Mouse (Mus musculus) kidney, adult 8-10 months (tissue): ENCODE data around the gene Olfr628.
"Not testable (repeated sequence)": the region's sequence is repeated elsewhere in the genome, so short reads cannot be mapped to it uniquely, and the experiment has no call there.

Source experiments
- DNase-seq, 2 experiments: peaks; one replicate each; pipeline ENCODE4 v3.0.0; 2022

Gene Olfr628

GRCm38 (mm10) chr7:103730074-103730473 is at the start of gene Olfr628:
Gene Olfr628, plus strand, starts transcription at chr7:103730374.
- no peak for DNase-seq

GRCm38 (mm10) chr7:103682420-103682819 is 47.8 kb upstream of the Olfr628 start, which contains the start of gene Olfr625-ps1:
Gene Olfr625-ps1, plus strand, starts transcription at chr7:103682720.
- DNase-seq = no peak

GRCm38 (mm10) chr7:103699469-103699868 is 30.7 kb upstream of the Olfr628 start:
- DNase-seq = no peak

DNA sequence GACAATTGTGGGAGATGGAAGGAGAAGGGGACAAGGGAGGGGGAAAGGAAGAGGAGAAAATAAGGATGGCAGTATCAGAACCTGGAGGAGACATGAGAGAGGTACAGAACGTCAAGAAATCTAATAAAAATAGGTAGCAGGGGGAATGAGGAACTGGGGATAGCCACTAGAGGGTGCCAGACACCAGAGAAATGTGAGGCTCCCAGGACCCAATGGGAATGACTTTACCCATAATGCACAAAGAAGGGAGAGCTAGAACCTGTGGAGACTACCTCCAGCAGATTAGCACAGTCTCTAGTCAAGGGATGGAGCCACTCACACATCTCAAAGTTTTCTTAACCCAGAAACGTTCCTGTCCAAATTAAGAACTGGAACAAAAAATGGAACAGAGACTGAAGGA is 18.1 kb upstream of the Olfr628 start:
- no peak for DNase-seq

GRCm38 (mm10) chr7:103714371-103714770 is 15.8 kb upstream of the Olfr628 start, which contains the start of gene Olfr243:
Gene Olfr243, plus strand, starts transcription at chr7:103714671.
- no peak for DNase-seq

- not testable (repeated sequence) for DNase-seq
Measured at GRCm38 (mm10) chr7:103716398-103716797, 13.8 kb upstream of the Olfr628 start.

DNA sequence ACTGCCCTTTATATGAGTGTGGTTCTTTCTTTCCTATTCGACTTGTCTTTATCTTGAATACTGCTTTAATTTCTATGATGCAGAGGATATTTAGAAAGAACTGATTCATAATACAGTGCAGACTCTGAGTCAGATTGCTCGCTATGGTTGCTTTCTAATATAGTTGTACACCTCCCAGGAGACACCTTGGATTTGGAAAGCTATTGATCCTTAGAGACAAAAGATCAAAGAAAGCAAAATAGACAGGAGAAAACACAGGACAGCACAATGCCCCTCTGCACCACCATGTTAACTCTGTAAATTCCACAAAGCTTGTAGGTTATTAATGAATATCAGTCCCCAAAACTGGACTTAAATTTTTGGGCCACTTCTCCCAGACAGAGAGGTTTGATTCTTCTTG is 14.7 kb downstream of the Olfr628 start, which contains the start of gene Olfr629:
Gene Olfr629, minus strand, starts transcription at position 101 of the 400 bp plus-strand sequence.
- no peak for DNase-seq

GRCm38 (mm10) chr7:103757233-103757632 is 27.1 kb downstream of the Olfr628 start, which contains the start of gene Olfr630:
Gene Olfr630, minus strand, starts transcription at chr7:103757333.
- no peak for DNase-seq

DNA sequence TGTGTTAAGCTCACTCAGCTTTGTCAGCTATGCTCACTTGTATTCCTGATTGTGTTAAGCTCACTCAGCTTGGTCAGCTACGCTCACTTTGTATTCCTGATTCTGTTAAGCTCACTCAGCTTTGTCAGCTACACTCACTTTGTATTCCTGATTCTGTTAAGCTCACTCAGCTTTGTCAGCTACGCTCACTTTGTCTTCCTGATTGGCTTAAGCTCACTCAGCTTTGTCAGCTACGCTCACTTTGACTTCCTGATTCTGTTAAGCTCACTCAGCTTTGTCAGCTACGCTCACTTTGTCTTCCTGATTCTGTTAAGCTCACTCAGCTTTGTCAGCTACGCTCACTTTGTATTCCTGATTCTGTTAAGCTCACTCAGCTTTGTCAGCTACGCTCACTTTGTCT is 32.0 kb downstream of the Olfr628 start:
- not testable (repeated sequence) for DNase-seq

DNA sequence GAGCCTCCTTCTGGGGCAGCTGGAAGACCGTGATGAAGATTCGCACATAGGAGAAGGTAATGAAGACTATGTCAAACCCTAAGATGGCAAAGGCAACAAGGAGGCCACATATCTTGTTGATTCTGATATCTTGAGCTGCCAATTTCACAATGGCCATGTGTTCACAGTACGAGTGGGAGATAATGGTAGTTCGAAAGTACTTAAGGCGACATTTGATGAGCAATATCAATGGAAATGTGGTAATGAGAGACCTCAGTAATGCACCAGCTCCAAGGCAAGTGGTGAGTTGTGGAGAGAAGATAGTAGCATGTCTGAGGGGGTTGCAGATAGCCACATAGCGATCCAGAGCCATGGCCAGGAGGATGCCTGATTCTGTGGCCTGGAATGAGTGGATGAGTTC is 37.5 kb downstream of the Olfr628 start:
- DNase-seq = not testable (repeated sequence)

DNA sequence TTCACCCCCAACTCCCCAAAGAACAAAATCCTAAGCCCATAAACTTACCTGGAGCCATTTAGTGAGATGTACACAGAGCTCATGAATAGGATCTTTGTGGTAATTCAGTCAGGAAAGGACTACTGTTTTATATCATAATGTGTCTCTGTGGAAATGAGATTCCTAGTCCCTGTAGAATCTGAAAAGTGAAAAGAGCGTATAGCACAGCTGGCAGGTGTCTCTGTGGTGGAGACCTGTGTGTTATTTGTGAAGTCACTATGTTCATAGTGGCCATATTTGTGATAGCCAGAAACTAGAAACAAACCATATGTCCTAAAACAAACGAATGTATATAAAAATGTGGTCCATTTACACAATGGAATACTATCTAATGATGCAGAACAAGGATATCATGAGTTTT is 41.3 kb downstream of the Olfr628 start, which contains the start of gene Olfr69:
Gene Olfr69, minus strand, starts transcription at position 101 of the 400 bp plus-strand sequence.
- no peak for DNase-seq

- DNase-seq = not testable (repeated sequence)
Measured at GRCm38 (mm10) chr7:103777652-103778051, 47.5 kb downstream of the Olfr628 start.

- DNase-seq = no peak
Measured at GRCm38 (mm10) chr7:103779598-103779997, 49.4 kb downstream of the Olfr628 start, which contains the start of gene Olfr68. Gene Olfr68, minus strand, starts transcription at chr7:103779698.
